Comparison of ENCODE assay signal across 16 mouse cellular contexts in the genomic region with DNA sequence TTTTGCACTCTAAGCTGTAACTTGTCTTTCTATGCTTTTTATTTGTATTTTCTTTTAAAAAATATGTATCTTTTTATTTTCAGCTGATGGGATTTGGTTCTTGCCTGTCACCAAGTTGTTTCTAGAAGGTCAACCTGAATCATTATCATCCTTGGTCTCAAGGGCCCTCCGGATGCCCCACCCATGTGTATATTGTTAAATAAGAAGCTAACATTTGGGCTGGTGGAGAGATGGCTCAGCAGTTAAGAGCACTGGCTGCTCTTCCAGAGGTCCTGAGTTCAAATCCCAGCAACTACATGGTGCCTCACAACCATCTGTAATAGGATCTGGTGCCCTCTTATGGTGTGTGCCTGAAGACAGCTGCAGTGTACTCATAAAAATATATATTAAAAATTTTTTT.
"Had no signal": no experiment of that assay in that cellular context is flagged by ENCODE, and none has a peak within 500 bp of the region (broad histone marks: within the 10 kb centered on the region; RNA-seq: fewer than 3 reads in every experiment).

No protein-coding gene starts in this region.

- H3K9me3 ChIP-seq: lung, embryonic 15.5 days; megakaryocyte, embryonic 14.5 days; midbrain, embryonic 12.5 days; neural tube, embryonic 12.5 days; stomach, embryonic 15.5 days had no signal

- H3K4me3 ChIP-seq: lung, embryonic 15.5 days; megakaryocyte, embryonic 14.5 days; midbrain, embryonic 12.5 days; neural tube, embryonic 12.5 days; stomach, embryonic 15.5 days had no signal

- ATAC-seq: liver, postnatal 0 days; lung, postnatal 0 days had no signal

- H3K4me1 ChIP-seq: lung, embryonic 15.5 days; neural tube, embryonic 12.5 days; stomach, embryonic 15.5 days had no signal

- H3K27me3 ChIP-seq: lung, embryonic 15.5 days; neural tube, embryonic 12.5 days; stomach, embryonic 15.5 days had no signal

- H3K36me3 ChIP-seq: lung, embryonic 15.5 days; midbrain, embryonic 12.5 days; neural tube, embryonic 12.5 days; stomach, embryonic 15.5 days had no signal

- DNase-seq: liver, postnatal 0 days; lung, adult 2 months; lung, postnatal 14 days; lung, postnatal 36 days; right cerebral cortex, postnatal 14 days; thymus, adult 2 months; thymus, postnatal 25 days; thymus, postnatal 4 days had no signal

- H3K4me2 ChIP-seq: lung, embryonic 15.5 days; midbrain, embryonic 12.5 days; neural tube, embryonic 12.5 days; stomach, embryonic 15.5 days had no signal

- H3K9ac ChIP-seq: liver, postnatal 0 days; lung, embryonic 15.5 days; midbrain, embryonic 12.5 days; neural tube, embryonic 12.5 days; stomach, embryonic 15.5 days had no signal

- H3K27ac ChIP-seq: lung, embryonic 15.5 days; macrophage; midbrain, embryonic 12.5 days; neural tube, embryonic 12.5 days; stomach, embryonic 15.5 days; stomach, postnatal 0 days had no signal
